Mouse (Mus musculus) liver, embryonic 11.5 days (tissue): ENCODE measurements around the gene Olfr228. TPM values are rescaled to one million over a fixed set of nuclear protein-coding genes. Genes with fewer than 3 reads are reported as not detected.

Experiments used
- polyA plus RNA-seq: library from polyadenylated mRNA; unstranded; fragments of >200 nt; fragmentation: Nextera tagmentation; extraction: Ambion mirVana; gene quantifications from 2 replicates; pipeline ENCODE4 v1.2.1, GENCODE M21; 2014

Olfr228 gene
- polyA plus RNA-seq, 1 experiment from 2014 or later, result not detected

Other genes with a start within 250 kb of the Olfr228 start
- not detected in 2 replicates for gene Olfr1048, start 247.1 kb downstream of the Olfr228 start, polyA plus RNA-seq
- gene Olfr1049, start 229.1 kb downstream of the Olfr228 start, polyA plus RNA-seq, result not detected in 2 replicates
- not detected in 2 replicates for gene Olfr1051, start 208.3 kb downstream of the Olfr228 start, polyA plus RNA-seq
- not detected in 2 replicates for gene Olfr1052, start 194.9 kb downstream of the Olfr228 start, polyA plus RNA-seq
- gene Olfr1053, start 172.1 kb downstream of the Olfr228 start, polyA plus RNA-seq, result not detected in 2 replicates
- gene Olfr1054, start 152.0 kb downstream of the Olfr228 start, polyA plus RNA-seq, result not detected in 2 replicates
- gene Olfr1055, start 137.1 kb downstream of the Olfr228 start, polyA plus RNA-seq, result not detected in 2 replicates
- gene Olfr1056, start 124.9 kb downstream of the Olfr228 start, polyA plus RNA-seq, result not detected in 2 replicates
- not detected in 2 replicates for gene Olfr1057, start 109.0 kb downstream of the Olfr228 start, polyA plus RNA-seq
- not detected in 2 replicates for gene Olfr1058, start 98.8 kb downstream of the Olfr228 start, polyA plus RNA-seq
- not detected in 2 replicates for gene Olfr1061, start 73.3 kb downstream of the Olfr228 start, polyA plus RNA-seq
- not detected in 2 replicates for gene Olfr1062, start 60.6 kb downstream of the Olfr228 start, polyA plus RNA-seq
- not detected in 2 replicates for gene Olfr1065, start 36.8 kb downstream of the Olfr228 start, polyA plus RNA-seq
- gene Olfr1066, start 31.1 kb downstream of the Olfr228 start, polyA plus RNA-seq, result not detected in 2 replicates
- gene Olfr1076, start 21.1 kb upstream of the Olfr228 start, polyA plus RNA-seq, result not detected in 2 replicates
- gene Olfr1079, start 55.1 kb upstream of the Olfr228 start, polyA plus RNA-seq, result not detected in 2 replicates
- gene Olfr1080, start 70.8 kb upstream of the Olfr228 start, polyA plus RNA-seq, result not detected in 2 replicates
- not detected in 2 replicates for gene Olfr1082, start 111.6 kb upstream of the Olfr228 start, polyA plus RNA-seq
- not detected in 2 replicates for gene Olfr1084, start 152.3 kb upstream of the Olfr228 start, polyA plus RNA-seq
- not detected in 2 replicates for gene Olfr1085, start 174.6 kb upstream of the Olfr228 start, polyA plus RNA-seq
- not detected in 2 replicates for gene Olfr1086, start 192.7 kb upstream of the Olfr228 start, polyA plus RNA-seq
- gene Olfr1087, start 211.0 kb upstream of the Olfr228 start, polyA plus RNA-seq, result not detected in 2 replicates
- gene Olfr1089, start 246.3 kb upstream of the Olfr228 start, polyA plus RNA-seq, result not detected in 2 replicates